Mouse (Mus musculus) CH12F3 (cell line): Measurements from ENCODE around the gene Kif3c.

Experiments used
- in situ Hi-C: fragments of 300-500 bp; cut with MboI; formaldehyde crosslinking; loops from 2 replicates; pipeline ENCODE4 v1.14.3; 2020; ENCODE audit warnings: low sequenced_read_pairs

Gene Kif3c

DNA sequence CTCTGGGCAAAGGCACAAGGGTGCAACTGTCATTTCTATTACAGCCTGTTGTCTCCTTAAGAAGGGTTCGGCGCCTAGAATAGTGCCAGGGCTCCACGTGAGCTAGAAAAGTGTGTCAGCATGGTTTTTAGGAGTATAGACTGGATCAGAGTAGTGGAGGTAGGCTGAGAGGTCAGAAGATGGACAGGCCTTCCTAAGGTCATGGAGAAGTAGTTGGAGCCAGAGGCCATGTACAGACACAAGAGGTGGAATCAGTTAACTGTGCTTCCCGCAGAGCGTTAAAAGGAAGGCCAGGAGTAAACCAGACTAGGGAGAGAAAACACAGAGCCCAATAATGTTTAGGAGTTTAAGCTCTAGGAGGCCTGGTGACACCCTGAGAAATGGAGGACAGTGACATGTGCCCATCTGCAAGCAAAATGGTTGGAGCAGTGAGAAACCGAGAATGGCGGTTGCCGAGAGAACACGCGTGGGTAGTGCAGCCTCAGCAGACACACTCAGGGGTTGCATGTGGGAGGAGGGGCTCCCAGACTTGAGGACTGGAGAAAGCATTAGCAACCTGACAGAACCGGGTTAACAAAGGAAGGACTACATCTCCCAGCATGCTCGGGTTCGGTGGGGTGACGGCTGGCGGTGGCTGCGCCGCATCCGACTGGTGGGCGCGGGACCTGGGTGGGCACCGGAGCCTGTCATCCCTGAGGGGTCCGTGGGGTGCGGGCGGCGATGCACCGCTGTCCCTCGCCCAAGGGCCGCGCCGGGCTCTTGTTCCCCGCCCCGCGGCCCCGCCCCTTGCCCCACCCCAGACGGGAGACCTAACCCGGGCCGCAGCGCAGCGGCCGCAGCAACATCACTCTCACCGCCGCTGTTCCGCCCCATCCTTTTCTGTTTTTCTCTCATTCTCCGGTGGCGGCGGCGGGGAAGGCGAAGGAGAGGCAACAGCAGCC is at the start of gene Kif3c:
Gene Kif3c, plus strand, starts transcription at position 625 of the 941 bp plus-strand sequence.
- in situ Hi-C loops, result no loop called here

DNA sequence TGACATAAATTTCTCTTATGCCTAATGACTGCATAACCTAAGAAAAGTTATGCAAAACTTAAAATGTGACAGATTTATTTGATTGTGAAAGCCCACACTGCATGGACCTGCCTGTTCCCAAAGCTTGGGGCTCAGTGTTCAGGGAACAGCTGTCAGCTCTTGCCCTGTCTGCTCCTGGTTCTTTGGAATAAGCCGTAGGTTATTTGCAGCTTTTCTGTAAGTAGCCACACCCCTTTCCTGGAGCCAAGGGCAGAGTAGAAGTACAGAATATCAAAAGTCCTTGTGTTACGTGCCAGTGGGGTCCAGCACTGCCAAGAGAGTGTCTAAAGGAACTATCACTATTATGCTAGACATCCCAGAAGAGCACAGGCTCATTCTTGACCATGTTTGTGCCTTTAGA is 48.8 kb upstream of the Kif3c start:
- in situ Hi-C loops, result no loop called here

DNA sequence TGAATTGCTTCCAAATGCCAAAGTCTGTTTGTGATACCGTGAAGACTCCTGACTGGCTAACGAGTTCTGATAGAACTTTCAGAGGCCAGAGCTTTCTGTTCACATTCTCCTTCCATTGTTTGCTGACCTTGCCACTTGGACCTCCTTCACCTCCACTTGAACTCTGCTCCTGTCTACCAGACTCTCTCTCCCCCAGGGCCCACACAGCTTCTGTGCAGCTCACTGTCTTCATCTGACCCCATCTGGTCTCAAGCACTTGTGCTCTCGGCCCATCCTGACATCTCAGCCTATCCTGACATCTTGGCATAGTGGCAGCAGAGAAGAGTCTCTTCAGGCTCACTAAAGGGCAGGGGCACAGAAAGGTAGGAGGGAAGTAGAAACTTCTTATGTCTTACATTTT is 48.0 kb upstream of the Kif3c start:
- in situ Hi-C loops, result no loop called here

DNA sequence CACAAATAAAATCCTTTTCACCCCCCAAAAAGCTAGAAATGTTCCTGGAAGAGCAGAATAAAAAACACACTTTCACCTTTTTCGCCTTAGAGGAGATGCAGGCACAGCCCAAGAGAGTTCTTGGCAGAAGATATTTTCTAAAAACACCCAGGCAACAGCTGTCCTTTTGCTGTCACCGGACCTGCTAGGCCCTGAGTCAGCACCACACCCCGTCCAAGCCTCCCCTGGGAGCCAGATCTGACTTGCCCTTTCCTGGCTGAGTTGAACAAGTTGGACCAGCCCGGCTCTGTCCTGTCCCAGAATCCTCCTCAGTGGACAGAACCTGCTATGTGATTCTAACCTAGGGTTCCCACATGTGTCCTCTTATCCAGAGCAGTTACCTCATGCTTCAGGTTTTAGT is 45.6 kb upstream of the Kif3c start:
- in situ Hi-C loops, result no loop called here

DNA sequence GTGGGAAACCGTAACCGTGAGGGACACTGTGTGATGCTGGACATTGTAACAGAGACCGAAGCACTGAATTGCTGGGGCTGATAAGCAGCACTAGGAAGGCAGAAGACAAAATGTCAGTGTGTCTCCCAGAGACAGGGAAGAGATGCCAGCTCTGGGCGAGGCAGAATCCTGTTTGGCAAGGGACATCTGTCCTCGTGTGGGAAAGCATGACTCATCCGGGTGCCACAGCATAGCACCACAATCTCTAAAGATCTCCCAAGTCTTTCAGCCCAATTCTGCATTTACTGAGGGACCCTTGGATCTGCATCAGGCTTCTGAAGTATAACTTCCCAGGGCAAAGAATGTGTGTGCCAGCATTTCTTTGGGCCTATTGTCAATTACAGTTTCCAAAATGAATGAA is 41.7 kb upstream of the Kif3c start:
- in situ Hi-C loops, result no loop called here

DNA sequence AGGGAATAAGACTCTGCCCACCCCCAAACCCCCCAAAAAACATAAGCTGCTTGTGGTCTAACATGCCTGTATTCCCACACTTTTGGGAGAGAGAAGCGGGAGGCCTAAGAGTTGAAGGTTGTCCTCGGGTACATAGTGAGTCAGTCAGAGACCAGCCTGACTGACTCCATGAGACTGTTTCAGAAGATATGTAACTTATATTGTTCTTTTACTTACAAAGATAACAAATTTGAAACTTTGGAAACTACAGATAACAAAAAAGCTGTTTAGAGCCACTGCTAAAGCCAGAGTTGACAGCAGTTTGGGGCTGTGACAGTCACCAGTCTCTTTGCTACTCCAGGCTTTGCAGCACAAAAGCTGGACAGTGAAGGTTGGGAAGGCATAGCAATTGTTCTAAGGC is 39.7 kb upstream of the Kif3c start:
- in situ Hi-C loops, result no loop called here

DNA sequence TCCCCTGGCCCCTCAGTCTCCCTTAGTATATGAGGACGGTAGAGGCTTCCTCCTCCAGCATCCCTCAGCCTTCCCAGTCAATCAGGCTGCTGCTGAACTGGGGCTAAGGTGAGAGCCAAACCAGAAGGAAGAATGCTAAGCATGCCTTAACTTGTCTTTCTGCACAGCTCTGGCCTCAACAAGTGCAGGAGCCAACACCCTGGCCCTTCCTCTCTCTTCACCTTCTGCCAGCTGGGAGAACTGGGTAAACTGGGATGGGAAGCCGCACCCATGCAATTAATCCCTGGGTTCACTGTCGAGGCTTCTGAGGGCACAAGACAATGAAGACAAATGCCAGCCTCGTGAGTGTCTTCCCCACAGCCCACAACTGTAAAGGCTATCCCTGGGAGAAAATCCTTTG is 35.3 kb upstream of the Kif3c start:
- in situ Hi-C loops, result no loop called here

DNA sequence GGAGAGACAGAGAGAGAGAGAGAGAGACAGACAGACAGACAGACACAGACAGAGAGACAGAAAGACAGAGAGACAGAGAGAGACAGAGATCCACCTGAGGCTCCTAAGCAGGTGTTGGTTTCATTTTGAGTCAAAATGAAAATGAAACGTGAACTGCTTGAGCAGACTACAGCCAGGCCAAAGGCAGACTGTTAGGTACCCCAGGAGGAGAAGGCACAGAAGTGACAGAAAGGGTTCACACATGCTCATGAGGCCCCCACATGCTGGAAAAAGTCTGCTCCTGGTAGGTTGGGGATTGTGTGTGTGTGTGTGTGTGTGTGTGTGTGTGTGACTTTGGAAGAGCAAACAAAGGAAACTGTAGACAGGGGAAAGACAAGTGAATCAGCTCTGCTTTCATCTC is 26.0 kb upstream of the Kif3c start:
- in situ Hi-C loops, result no loop called here

DNA sequence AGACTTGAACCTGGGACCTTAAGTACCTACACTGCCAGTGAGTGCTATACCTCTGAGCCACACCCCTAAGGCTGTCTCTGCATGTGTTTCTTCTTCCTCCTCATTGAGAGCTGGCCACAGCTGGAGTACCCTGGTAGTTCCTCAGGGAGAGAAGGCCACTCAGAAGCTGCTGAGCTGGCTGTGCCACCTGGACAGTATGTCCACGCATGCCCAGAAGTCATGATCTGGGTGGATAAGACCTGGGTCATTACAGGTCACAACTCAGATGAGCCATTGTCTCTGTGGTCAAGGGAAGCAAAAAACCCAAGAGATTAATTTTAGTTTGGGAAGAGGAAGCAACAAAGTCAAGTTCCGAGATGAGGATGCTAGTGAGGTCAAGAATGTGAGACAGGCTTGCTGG is 20.8 kb upstream of the Kif3c start:
- in situ Hi-C loops, result no loop called here

DNA sequence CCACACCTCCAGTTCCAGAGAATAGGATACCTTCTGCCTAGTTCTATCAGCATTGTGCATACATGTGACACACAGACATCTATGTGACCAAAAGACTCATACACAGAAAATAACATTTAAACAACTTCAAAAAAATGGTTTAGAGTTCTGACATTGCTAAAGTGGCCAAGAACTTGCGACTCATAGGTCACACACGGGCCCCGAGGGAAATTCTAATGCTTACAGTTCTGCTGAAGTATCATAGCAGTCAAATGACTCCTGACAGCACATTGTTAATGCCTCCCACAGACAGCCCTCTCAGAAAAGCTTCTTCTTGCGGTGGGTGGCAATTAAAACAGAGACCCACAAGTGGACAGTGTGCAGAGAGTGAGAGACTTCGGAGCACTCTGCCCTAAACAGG is 19.9 kb upstream of the Kif3c start:
- in situ Hi-C loops, result no loop called here

DNA sequence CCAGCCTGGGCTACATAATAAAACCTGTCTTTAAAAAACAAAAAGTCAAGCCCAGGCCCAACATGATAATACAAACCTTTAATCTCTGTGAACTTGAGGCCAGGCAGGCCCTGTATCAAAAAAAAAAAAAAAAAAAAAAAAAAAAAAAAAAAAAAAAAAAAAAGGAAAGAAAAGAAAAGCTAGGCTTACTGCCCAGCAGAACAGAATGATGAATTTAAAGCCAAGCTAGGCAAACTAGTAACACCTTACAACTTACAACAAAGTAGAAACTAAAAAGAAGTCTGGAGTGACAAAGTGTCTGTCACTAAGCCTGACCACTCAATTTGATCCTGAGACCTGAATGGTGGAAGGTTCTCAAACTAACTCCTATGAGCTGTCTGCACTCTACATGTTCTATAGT is 17.2 kb upstream of the Kif3c start:
- in situ Hi-C loops, result no loop called here

DNA sequence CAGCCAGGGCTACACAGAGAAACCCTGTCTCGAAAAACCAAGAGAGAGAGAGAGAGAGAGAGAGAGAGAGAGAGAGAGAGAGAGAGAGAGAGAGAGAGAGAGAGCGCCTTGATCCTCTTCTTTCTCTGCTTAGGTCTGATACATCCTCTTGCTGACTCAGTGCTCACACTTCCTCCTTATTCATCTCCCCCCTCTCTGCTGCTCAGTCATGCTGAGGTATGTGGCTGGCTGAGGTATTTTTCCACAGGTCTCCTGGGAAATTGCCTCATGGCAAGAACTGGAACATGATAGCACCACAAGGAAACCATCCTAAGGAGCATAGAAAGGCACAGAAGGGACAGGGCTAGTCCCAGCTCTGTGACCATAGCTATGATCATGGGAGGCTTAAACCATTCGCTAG is 15.5 kb upstream of the Kif3c start:
- in situ Hi-C loops, result no loop called here

DNA sequence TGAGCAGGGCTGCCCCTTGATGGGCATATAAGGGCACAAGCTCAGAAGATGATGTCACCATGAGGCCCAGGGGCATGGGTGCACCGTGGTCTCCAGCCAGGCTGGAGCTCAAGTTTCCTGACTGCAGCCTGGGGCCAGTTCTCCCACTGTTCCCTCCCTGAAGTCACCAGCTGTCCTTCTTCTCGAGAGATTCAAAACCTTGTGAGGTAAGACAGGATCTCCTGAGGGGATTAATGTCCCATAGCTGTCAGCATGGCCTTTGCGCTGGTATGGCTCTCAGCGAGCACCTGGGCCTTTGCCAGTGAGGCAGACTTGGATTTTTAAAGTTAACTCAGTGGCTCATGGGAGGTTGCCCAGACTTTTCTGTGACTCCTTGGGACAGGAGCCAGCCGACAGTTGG is 14.8 kb upstream of the Kif3c start:
- in situ Hi-C loops, result loop anchor here (10.0 kb wide), 1 partner anchor 95 kb away; no protein-coding TSS in a partner anchor

DNA sequence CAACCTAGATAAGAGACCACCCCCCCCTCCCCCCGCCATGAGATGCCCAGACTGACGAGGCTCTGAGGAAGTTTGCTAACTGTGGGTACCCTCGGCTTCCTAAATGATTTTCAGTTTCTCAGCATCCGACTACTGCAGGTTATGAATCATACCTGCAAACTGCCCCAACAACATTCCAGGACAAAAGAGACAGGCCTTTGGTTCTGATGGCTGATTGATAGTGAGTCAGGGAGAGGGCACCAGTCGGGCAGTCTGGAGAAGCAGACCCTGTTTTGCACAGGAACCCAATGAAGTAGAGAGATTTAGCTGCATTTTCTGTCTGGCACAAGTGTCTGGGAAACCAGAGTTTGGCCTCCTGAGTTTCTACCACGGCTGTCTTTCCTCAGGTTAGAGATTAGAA is 12.7 kb upstream of the Kif3c start:
- in situ Hi-C loops, result loop anchor here (10.0 kb wide), 1 partner anchor 97 kb away; no protein-coding TSS in a partner anchor

DNA sequence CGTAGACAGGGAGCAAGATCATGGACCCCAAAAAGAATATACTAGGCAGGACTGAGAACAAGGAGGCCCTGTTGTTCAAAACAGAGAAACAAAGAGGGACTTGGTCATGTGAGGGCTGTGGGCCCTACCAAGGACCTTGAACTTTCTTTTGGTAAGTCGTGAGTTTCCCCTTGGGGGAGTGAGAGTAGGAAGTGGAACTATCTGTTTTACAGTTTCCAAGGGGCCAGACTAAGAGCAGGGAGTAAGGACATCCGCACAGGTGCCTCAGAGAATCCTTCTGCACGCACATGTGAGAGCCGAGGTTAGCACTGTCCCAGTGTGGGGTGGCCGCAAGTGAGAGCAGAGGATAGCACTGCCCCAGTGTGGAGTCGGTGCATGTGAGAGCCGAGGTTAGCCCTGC is 9.9 kb upstream of the Kif3c start:
- in situ Hi-C loops, result loop anchor here (10.0 kb wide), 1 partner anchor 100 kb away; no protein-coding TSS in a partner anchor

DNA sequence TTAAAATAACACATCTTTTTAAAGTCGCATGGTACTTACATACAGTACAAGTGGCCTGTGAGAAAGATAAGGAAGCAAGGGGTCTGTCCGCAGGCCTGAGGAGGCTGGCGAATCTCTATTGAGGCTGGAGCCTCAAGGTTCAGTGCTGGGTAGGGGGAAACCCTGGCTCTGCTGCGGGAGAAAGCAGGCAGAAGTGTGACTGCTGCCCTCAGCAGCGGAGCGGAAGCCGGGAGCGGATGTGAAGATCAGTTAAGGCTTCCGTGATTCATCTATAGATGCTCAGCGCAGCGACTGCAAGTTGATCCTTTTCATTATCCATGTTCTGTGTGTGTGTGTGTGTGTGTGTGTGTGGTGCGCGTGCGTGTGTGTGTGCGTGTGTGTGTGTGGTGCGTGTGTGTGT is 8.1 kb upstream of the Kif3c start:
- in situ Hi-C loops, result loop anchor here (10.0 kb wide), 1 partner anchor 102 kb away; no protein-coding TSS in a partner anchor

DNA sequence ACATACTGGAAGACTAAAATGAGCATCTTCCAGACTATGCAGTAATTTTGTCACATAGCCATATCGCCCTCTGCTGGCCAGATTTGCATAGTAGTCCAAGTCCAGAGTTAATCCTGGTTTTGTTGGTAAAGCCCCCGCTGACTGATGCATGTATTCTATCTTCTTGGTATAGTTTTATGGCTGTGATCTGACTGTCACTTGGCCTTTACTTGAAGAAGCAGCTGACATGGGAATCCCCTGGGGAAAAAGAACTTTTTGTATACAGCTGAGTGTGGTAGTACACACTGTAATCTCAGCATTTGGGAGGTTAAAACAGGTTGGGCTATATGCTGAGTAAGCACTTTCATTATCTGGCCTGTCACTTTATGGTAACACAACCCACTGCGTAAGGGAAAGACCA is 5.6 kb upstream of the Kif3c start:
- in situ Hi-C loops, result loop anchor here (10.0 kb wide), 1 partner anchor 105 kb away; no protein-coding TSS in a partner anchor

DNA sequence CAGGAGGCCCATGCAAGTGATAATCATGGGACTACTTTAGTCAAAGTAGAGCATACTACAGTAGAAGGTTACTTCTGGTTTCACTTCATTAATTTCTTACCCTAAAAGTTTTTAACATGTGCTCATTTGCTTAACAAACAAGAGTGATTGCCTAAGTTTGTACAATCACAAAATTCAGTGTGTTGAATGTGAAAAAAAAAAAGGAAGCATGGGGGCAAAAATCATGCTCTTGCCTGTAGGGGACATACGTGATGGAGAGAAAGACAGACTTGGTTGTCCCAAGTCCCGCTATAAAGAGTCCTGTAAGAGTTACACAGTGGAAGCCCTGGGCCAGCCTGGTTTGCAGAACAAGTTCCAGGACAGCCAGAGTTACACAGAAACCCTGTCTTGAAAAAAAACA is 4.9 kb upstream of the Kif3c start:
- in situ Hi-C loops, result no loop called here

DNA sequence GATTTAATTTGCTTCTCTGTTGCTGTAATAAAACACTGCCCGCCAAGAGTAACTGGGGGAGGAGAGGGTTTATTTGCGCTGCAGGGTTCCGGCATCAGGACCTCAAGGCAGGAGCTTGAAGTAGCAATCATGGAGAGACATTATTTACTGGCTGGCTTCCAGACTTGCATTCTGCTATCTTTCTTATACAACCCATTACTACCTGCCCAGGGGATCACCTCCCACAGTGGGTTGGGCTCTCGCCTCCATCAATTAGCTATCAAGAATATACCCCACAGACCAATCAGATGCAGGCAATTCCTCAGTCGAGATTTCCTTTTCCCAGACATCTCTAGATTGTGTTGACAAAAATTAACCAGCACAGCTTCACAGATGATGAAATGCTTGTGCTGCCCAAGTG is 856 bp upstream of the Kif3c start:
- in situ Hi-C loops, result no loop called here

DNA sequence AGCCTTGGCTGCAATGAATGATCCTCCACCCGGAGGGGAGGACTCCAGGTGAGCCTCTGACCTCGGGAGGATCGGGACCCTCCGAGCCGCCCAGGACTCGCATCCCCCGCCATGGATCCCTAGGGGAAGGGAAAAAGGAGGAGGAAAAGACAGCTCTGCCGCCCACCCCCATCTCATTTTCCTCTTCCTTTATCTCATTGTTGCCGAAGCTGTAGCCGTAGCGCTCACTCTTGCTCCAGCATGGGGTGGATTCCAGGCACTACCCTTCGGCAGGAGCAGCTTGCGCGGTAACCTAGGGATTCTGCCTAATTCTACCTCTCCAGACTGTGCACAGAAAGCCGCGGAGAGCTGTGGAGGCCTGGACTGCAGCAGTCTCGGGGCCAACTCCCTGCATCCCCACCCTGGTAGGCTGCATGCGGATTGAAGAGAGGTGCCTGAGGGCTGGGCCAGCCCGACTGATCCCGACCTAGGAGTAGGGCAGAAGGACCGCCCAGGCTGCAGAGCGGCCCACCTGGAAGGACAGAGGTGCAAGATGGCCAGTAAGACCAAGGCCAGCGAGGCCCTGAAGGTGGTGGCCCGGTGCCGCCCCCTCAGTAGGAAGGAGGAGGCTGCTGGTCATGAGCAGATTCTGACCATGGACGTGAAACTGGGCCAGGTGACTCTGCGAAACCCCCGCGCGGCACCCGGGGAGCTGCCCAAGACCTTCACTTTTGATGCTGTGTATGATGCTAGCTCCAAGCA is 687 bp downstream of the Kif3c start:
- in situ Hi-C loops, result no loop called here

DNA sequence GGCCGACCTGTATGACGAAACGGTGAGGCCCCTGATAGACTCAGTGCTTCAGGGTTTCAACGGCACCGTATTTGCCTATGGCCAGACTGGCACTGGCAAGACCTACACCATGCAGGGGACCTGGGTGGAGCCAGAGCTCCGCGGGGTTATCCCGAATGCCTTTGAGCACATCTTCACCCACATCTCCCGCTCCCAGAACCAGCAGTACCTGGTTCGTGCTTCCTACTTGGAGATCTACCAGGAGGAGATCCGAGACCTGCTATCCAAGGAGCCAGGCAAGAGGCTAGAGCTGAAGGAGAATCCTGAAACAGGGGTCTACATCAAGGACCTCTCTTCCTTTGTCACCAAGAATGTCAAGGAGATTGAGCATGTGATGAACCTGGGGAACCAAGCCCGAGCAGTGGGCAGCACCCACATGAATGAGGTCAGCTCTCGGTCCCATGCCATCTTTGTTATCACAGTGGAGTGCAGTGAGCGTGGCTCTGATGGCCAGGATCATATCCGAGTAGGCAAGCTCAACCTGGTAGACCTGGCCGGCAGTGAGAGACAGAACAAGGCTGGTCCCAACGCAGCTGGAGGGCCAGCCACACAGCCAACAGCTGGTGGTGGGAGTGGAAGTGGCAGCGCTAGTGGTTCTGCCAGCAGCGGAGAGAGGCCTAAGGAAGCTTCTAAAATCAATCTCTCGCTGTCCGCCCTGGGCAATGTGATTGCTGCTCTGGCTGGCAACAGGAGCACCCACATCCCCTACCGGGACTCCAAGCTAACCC is 1.4 kb downstream of the Kif3c start:
- in situ Hi-C loops, result no loop called here
